Mouse (Mus musculus): ENCODE measurements at regions not wholly inside any gene's neighbourhood (a gene's known extent, or its start where the extent isn't known, plus 50 kb on each side); places are given as distances from the start of the nearest gene placed in this dataset.

GRCm38 (mm10) chr2:168424277-168425099 lies 143.0 kb upstream of the Kcng1 start:
- Histone ChIP-seq H3K36me3 (ENCODE audit: control insufficient read depth, insufficient read depth, low read length) (no peaks in the 10 kb centered on the region), H3K9ac (ENCODE audit: low read depth, low read length) (no peak overlapping the region), H3K4me1 (ENCODE audit: control insufficient read depth, insufficient read depth, low read depth, low read length) (peaks cover 8% of the 10 kb centered on the region), H3K4me2 (ENCODE audit: low read length) (no peak overlapping the region), H3K27me3 (replicated peaks; ENCODE audit: control insufficient read depth, insufficient read depth, low read length) (no peaks in the 10 kb centered on the region; the same call in 1 of the 2 replicates), H3K9me3 (ENCODE audit: control insufficient read depth, low read length) (no peaks in the 10 kb centered on the region), H3K27ac (ENCODE audit: low read depth, low read length) (peak overlapping the region; percentile 13), H3K4me3 (ENCODE audit: low read length) (no peak overlapping the region)
- 50% methylated on average over 20 of the region's 20 CpGs for WGBS
- ATAC-seq = peak; percentile 73

DNA sequence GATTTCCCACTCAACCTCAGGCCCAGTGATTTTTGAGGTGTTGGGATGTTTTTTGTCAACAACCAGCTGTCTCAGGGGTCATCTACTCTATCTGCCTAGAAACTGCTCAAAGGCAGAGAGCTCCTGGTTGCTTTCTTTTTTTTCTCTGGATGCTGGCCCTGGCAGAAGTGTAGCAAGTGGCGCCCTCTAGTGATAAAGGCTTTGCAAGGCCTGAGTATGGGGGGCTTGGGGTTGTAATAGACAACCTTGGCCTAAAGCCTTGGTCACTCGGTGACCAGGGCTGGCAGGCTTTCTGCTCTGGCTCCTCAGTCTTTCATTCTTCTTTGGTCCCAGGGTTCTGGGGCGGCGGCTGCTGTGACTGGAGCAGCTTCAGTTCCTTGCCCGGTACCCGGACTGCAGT lies 142.0 kb upstream of the Kcng1 start:
- H3K4me2 ChIP-seq (ENCODE audit: low read length) = no peak overlapping the region
- H3K9ac ChIP-seq (ENCODE audit: low read depth, low read length) = no peak overlapping the region
- 54% methylated on average over 6 of the region's 6 CpGs for WGBS
- no peak overlapping the region for H3K4me3 ChIP-seq (ENCODE audit: low read length)
- no peaks in the 10 kb centered on the region; the same call in 1 of the 2 replicates for H3K27me3 ChIP-seq (replicated peaks; ENCODE audit: control insufficient read depth, insufficient read depth, low read length)
- no peaks in the 10 kb centered on the region for H3K36me3 ChIP-seq (ENCODE audit: control insufficient read depth, insufficient read depth, low read length)
- peaks cover 8% of the 10 kb centered on the region for H3K4me1 ChIP-seq (ENCODE audit: control insufficient read depth, insufficient read depth, low read depth, low read length)
- H3K27ac ChIP-seq (ENCODE audit: low read depth, low read length) = no peak overlapping the region
- peak; percentile 43; the same call in 1 of the 2 replicates for ATAC-seq
- no peaks in the 10 kb centered on the region for H3K9me3 ChIP-seq (ENCODE audit: control insufficient read depth, low read length)

- Histone ChIP-seq H3K9ac (ENCODE audit: low read depth, low read length) (no peak overlapping the region), H3K9me3 (ENCODE audit: control insufficient read depth, low read length) (no peaks in the 10 kb centered on the region), H3K4me2 (ENCODE audit: low read length) (no peak overlapping the region), H3K27me3 (replicated peaks; ENCODE audit: control insufficient read depth, insufficient read depth, low read length) (no peaks in the 10 kb centered on the region), H3K4me3 (ENCODE audit: low read length) (no peak overlapping the region), H3K27ac (ENCODE audit: low read depth, low read length) (no peak overlapping the region), H3K4me1 (ENCODE audit: control insufficient read depth, insufficient read depth, low read depth, low read length) (no peaks in the 10 kb centered on the region), H3K36me3 (ENCODE audit: control insufficient read depth, insufficient read depth, low read length) (no peaks in the 10 kb centered on the region)
- no peak for ATAC-seq
- 35% methylated on average over 17 of the region's 17 CpGs for WGBS
Observed at GRCm38 (mm10) chr2:168415140-168415539, 133.6 kb upstream of the Kcng1 start.

GRCm38 (mm10) chr2:168414110-168414872 lies 132.8 kb upstream of the Kcng1 start:
- 83% methylated on average over 18 of the region's 18 CpGs for WGBS
- no peaks in the 10 kb centered on the region for H3K9me3 ChIP-seq (ENCODE audit: control insufficient read depth, low read length)

GRCm38 (mm10) chr2:168412853-168413252 lies 131.3 kb upstream of the Kcng1 start:
- Histone ChIP-seq H3K36me3 (ENCODE audit: control insufficient read depth, insufficient read depth, low read length) (no peaks in the 10 kb centered on the region), H3K4me1 (ENCODE audit: control insufficient read depth, insufficient read depth, low read depth, low read length) (no peaks in the 10 kb centered on the region), H3K9ac (ENCODE audit: low read depth, low read length) (no peak overlapping the region), H3K27ac (ENCODE audit: low read depth, low read length) (no peak overlapping the region), H3K27me3 (replicated peaks; ENCODE audit: control insufficient read depth, insufficient read depth, low read length) (no peaks in the 10 kb centered on the region), H3K9me3 (ENCODE audit: control insufficient read depth, low read length) (no peaks in the 10 kb centered on the region), H3K4me2 (ENCODE audit: low read length) (no peak overlapping the region), H3K4me3 (ENCODE audit: low read length) (no peak overlapping the region)
- WGBS = 53% methylated on average over 6 of the region's 6 CpGs
- no peak for ATAC-seq

More at GRCm38 (mm10) chr2:168414110-168414872, 132.8 kb upstream of the Kcng1 start:
- H3K4me1 ChIP-seq (ENCODE audit: control insufficient read depth, insufficient read depth, low read depth, low read length) = no peaks in the 10 kb centered on the region
- H3K36me3 ChIP-seq (ENCODE audit: control insufficient read depth, insufficient read depth, low read length) = no peaks in the 10 kb centered on the region
- H3K27ac ChIP-seq (ENCODE audit: low read depth, low read length) = no peak overlapping the region
- no peak overlapping the region for H3K9ac ChIP-seq (ENCODE audit: low read depth, low read length)
- H3K27me3 ChIP-seq (replicated peaks; ENCODE audit: control insufficient read depth, insufficient read depth, low read length) = no peaks in the 10 kb centered on the region
- no peak for ATAC-seq
- no peak overlapping the region for H3K4me3 ChIP-seq (ENCODE audit: low read length)
- no peak overlapping the region for H3K4me2 ChIP-seq (ENCODE audit: low read length)

DNA sequence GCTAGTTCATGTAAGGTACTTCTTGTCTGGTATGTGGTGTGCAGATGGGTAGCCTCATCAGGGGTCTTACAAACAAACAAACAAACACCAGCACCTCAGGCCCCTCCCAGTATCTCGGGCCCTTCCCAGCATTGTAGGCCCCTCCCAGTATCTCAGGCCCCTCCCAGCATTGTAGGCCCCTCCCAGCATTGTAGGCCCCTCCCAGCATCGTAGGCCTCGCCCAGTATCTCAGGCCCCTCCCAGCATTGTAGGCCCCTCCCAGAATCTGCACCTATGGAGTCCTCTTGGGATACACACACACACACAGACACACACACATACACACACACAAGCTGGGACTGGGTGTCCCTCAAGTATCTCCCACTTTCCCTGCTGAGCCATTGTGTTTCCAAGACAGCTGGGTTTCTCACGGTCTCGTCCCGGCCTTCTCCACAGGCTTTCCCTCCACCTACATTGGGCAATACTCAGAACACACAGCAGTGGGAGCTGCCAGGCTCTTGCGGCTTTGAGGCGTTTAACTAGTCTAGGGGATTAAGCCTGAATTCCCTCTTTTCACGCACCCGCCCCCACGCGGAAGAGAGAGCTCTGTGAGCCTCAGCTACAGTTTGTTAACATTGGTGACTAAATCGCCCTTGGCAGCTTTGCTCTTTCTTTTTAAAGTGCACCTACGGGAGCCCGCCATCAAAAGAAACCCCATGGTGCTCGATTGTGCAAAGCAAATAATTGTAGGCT lies 121.4 kb upstream of the Kcng1 start:
- H3K4me2 ChIP-seq (ENCODE audit: low read length) = no peak overlapping the region
- H3K9me3 ChIP-seq (ENCODE audit: control insufficient read depth, low read length) = no peaks in the 10 kb centered on the region
- no peak overlapping the region for H3K4me3 ChIP-seq (ENCODE audit: low read length)
- H3K9ac ChIP-seq (ENCODE audit: low read depth, low read length) = no peak overlapping the region
- ATAC-seq = no peak; the same call in 1 of the 2 replicates
- no peaks in the 10 kb centered on the region for H3K36me3 ChIP-seq (ENCODE audit: control insufficient read depth, insufficient read depth, low read length)
- 47% methylated on average over 16 of the region's 16 CpGs for WGBS
- H3K27ac ChIP-seq (ENCODE audit: low read depth, low read length) = no peak overlapping the region
- no peaks in the 10 kb centered on the region for H3K27me3 ChIP-seq (replicated peaks; ENCODE audit: control insufficient read depth, insufficient read depth, low read length)
- H3K4me1 ChIP-seq (ENCODE audit: control insufficient read depth, insufficient read depth, low read depth, low read length) = peaks cover 17% of the 10 kb centered on the region

DNA sequence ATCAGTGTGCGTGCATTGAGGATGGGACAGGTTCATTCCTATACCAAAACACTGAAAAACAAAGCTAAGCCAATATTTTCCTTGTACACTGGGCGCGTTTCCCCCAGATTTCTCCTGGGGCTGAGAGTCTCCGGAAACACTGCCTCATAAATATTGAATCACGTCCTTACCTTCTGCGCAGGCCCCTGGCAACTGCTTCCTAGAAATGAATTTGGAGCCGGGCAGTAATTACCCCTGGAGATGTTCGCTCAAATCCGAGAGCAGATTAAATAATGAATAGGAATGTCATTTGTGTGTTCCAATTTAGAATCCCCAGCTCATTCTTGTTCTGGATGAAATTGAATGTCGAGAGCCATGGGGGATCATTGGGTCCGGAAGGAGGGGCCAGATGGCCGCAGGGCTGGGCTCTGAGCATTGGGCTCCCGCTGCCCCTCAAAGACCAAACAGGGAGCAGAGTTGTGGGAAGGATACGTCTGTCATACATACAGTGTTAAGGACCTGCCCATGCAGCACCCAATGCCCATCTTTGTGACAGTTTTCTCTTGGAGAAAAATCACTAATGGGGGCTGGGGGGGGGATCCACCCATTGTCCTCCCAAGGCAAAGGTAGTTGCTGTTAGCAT lies 117.7 kb upstream of the Kcng1 start:
- H3K4me1 ChIP-seq (ENCODE audit: control insufficient read depth, insufficient read depth, low read depth, low read length) = peaks cover 17% of the 10 kb centered on the region
- H3K36me3 ChIP-seq (ENCODE audit: control insufficient read depth, insufficient read depth, low read length) = no peaks in the 10 kb centered on the region
- no peaks in the 10 kb centered on the region for H3K9me3 ChIP-seq (ENCODE audit: control insufficient read depth, low read length)
- H3K4me3 ChIP-seq (ENCODE audit: low read length) = no peak overlapping the region
- WGBS = 37% methylated on average over 14 of the region's 14 CpGs
- H3K4me2 ChIP-seq (ENCODE audit: low read length) = no peak overlapping the region
- H3K9ac ChIP-seq (ENCODE audit: low read depth, low read length) = no peak overlapping the region
- H3K27ac ChIP-seq (ENCODE audit: low read depth, low read length) = peak overlapping the region; percentile 42
- 0 out of 2 replicates have a peak, but pooled peaks have one; percentile 28 for ATAC-seq
- no peaks in the 10 kb centered on the region for H3K27me3 ChIP-seq (replicated peaks; ENCODE audit: control insufficient read depth, insufficient read depth, low read length)

DNA sequence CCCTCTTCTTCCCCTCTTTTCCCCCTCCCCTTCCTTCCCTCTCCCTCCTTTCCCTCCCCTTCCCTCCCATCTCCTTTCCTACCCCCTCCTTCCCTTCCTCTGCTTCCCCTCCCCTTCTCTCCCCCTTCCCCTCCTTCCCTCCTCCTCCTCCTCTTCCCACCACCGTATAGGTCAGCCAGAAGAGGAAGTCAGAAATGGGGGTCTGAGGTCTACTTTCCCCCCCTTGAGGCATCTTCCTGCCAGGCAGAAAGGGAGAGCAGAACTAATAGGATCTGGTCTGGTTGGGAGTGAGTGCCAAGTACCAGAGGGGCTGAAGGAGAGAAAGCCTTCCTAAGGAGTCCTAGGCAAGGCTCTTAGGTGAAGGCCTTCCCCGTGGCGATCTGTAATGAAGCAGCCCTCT lies 114.8 kb upstream of the Kcng1 start:
- no peak overlapping the region for H3K27ac ChIP-seq (ENCODE audit: low read depth, low read length)
- H3K4me3 ChIP-seq (ENCODE audit: low read length) = no peak overlapping the region
- H3K9me3 ChIP-seq (ENCODE audit: control insufficient read depth, low read length) = no peaks in the 10 kb centered on the region
- H3K9ac ChIP-seq (ENCODE audit: low read depth, low read length) = no peak overlapping the region
- no peaks in the 10 kb centered on the region for H3K27me3 ChIP-seq (replicated peaks; ENCODE audit: control insufficient read depth, insufficient read depth, low read length)
- H3K36me3 ChIP-seq (ENCODE audit: control insufficient read depth, insufficient read depth, low read length) = no peaks in the 10 kb centered on the region
- ATAC-seq = no peak
- no peak overlapping the region for H3K4me2 ChIP-seq (ENCODE audit: low read length)
- peaks cover 12% of the 10 kb centered on the region for H3K4me1 ChIP-seq (ENCODE audit: control insufficient read depth, insufficient read depth, low read depth, low read length)
- WGBS = 62% methylated on average over 3 of the region's 3 CpGs
